ENCODE assay signal across 8 mouse cellular contexts in the genomic region with DNA sequence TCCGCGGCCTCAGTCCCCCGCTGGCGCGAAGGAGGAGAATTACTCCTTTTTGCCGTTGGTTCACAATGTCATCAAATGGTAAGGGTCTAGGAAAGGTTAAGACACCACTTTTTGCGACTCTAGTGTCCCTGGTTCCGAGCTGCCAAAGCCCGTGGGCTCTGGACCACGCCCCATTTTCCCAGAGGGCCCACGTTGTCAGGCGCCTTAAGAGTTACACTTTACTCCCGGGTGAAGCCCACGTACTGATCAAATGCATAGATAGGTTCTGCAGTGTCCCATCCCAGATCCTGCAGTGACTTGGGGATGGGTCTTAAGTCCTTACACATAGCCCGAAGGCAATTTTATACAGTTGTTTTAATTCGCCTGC. TPM values are rescaled to one million over a fixed set of nuclear protein-coding genes. Genes with fewer than 3 reads are reported as not detected.
DNase-seq lines count a peak whose midpoint lies in the region; ATAC-seq and TF ChIP-seq lines count a peak whose summit lies in the region.

No protein-coding gene starts in this region.

- H3K4me3 ChIP-seq in lung, adult 2 months (replicated peaks; ENCODE audit: extremely low read depth, low read depth, low read length): peak overlapping the region; percentile 74
- peak overlapping the region; percentile 71 for H3K4me3 ChIP-seq in brown adipose tissue, adult 24 weeks (ENCODE audit: insufficient read depth, low read depth, low read length)
- H3K4me3 ChIP-seq in hindbrain, embryonic 12.5 days: peak overlapping the region; percentile 78
- peak overlapping the region; percentile 96 for H3K4me3 ChIP-seq in megakaryocyte, embryonic 14.5 days (replicated peaks)

- TF ChIP-seq POLR2A in lung, adult 2 months (IDR thresholded peaks at IDR 0.05; ENCODE audit: borderline replicate concordance, extremely low read depth, low read depth, low read length): 0 out of 2 replicates have a peak, but pooled peaks have one; percentile 2

- peaks cover 7% of the 10 kb centered on the region; the same call in 1 of the 2 replicates for H3K4me1 ChIP-seq in lung, adult 2 months (ENCODE audit: control insufficient read depth, insufficient read depth, low read length)
- H3K4me1 ChIP-seq in brown adipose tissue, adult 24 weeks (ENCODE audit: control insufficient read depth, insufficient read depth, insufficient read length, low read length): peaks cover 3% of the 10 kb centered on the region; the same call in 1 of the 2 replicates
- H3K4me1 ChIP-seq in hindbrain, embryonic 12.5 days: peaks cover 14% of the 10 kb centered on the region
- peaks cover 73% of the 10 kb centered on the region for H3K4me1 ChIP-seq in megakaryocyte, embryonic 14.5 days

- peak overlapping the region; percentile 87 for H3K4me2 ChIP-seq in hindbrain, embryonic 12.5 days (replicated peaks)

- H3K36me3 ChIP-seq in hindbrain, embryonic 12.5 days: no peaks in the 10 kb centered on the region
- peaks cover 35% of the 10 kb centered on the region for H3K36me3 ChIP-seq in megakaryocyte, embryonic 14.5 days (replicated peaks; ENCODE audit: low read length)

- peak overlapping the region; percentile 91 for H3K9ac ChIP-seq in hindbrain, embryonic 12.5 days

- ATAC-seq in hindbrain, embryonic 12.5 days (ENCODE audit: low FRiP score): peak; percentile 57

- 3% methylated on average over 16 of the region's 16 CpGs for WGBS in lung, adult 2 months
- 2% methylated on average over 16 of the region's 16 CpGs for WGBS in hindbrain, embryonic 12.5 days

- no peaks in the 10 kb centered on the region for H3K9me3 ChIP-seq in hindbrain, embryonic 12.5 days (replicated peaks)
- no peaks in the 10 kb centered on the region for H3K9me3 ChIP-seq in megakaryocyte, embryonic 14.5 days

- TF ChIP-seq CTCF in lung, adult 2 months (IDR thresholded peaks at IDR 0.05; ENCODE audit: insufficient read depth, low read length): no peak

- DNase-seq in lung, adult 2 months: no peak
- no peak for DNase-seq in lung, postnatal 4 days
- no peak for DNase-seq in layer of hippocampus, postnatal 14 days (ENCODE audit: low spot score in 2 of 2)
- DNase-seq in layer of hippocampus, adult 18-20 months (ENCODE audit: low spot score in 2 of 2): no peak
- DNase-seq in gastrocnemius, postnatal 25 days: no peak

- no peaks in the 10 kb centered on the region for H3K27me3 ChIP-seq in hindbrain, embryonic 12.5 days
- no peaks in the 10 kb centered on the region for H3K27me3 ChIP-seq in megakaryocyte, embryonic 14.5 days (replicated peaks)

- peak overlapping the region; percentile 71 for H3K27ac ChIP-seq in brown adipose tissue, adult 24 weeks (replicated peaks; ENCODE audit: low read depth, low read length)
- peak overlapping the region; percentile 82 for H3K27ac ChIP-seq in hindbrain, embryonic 12.5 days

RNA-seq across cellular contexts. Expression of a gene that starts 0.4 kb away (rescaled TPM):
- polyA plus RNA-seq in lung, adult 2 months (2012; rRNA removed): 21.2 and 21.5 TPM in 2 replicates
- 18.2 and 21.6 TPM in 2 replicates for polyA plus RNA-seq in brown adipose tissue, adult 24 weeks (2012; ENCODE audit: insufficient read depth, insufficient read length, missing spikeins)
- 34.7 and 36.6 TPM in 2 replicates for polyA plus RNA-seq in hindbrain, embryonic 12.5 days (2016; fragmentation: Nextera tagmentation; extraction: Ambion mirVana)
- 62.8 and 76.8 TPM in 2 replicates for polyA plus RNA-seq in megakaryocyte, embryonic 14.5 days (2012; ENCODE audit: insufficient read depth, low replicate concordance)
- total RNA-seq in layer of hippocampus, postnatal 14 days (2021): 10 to 100 TPM; 30.2 to 31.9 TPM
- total RNA-seq in layer of hippocampus, adult 18-20 months (2021): 10 to 100 TPM; 42.6 to 43.5 TPM
- total RNA-seq in gastrocnemius, postnatal 25 days (2021): 10 to 100 TPM; 15.6 to 16.0 TPM

RNA-seq across cellular contexts. Expression of a gene that starts 16.4 kb away (rescaled TPM):
- 3.0 and 4.3 TPM in 2 replicates for polyA plus RNA-seq in lung, adult 2 months (2012; rRNA removed)
- 38.5 and 46.6 TPM in 2 replicates for polyA plus RNA-seq in brown adipose tissue, adult 24 weeks (2012; ENCODE audit: insufficient read depth, insufficient read length, missing spikeins)
- 1.5 and 1.7 TPM in 2 replicates for polyA plus RNA-seq in hindbrain, embryonic 12.5 days (2016; fragmentation: Nextera tagmentation; extraction: Ambion mirVana)
- polyA plus RNA-seq in megakaryocyte, embryonic 14.5 days (2012; ENCODE audit: insufficient read depth, low replicate concordance): 6.4 and 17.3 TPM in 2 replicates
- total RNA-seq in layer of hippocampus, postnatal 14 days (2021): 10 to 100 TPM; 51.3 to 56.5 TPM
- 10 to 100 TPM; 58.8 to 74.2 TPM for total RNA-seq in layer of hippocampus, adult 18-20 months (2021)
- 1 to 10 TPM in 1 of 2 experiments, under 1 TPM in 1; 0.56 to 3.6 TPM for total RNA-seq in gastrocnemius, postnatal 25 days (2021)
